Mouse (Mus musculus): ENCODE results near the gene Mettl23.
A peak's percentile ranks its signal among the peaks of the same experiment; 100 is the strongest.
"Not testable (repeated sequence)": the region's sequence is repeated elsewhere in the genome, so short reads cannot be mapped to it uniquely, and the experiment has no call there.

Mettl23 gene

GRCm38 (mm10) chr11:116818722-116819121, 24.4 kb upstream of the Mettl23 start:
- no peak for DNase-seq (ENCODE audit: low spot score in 2 of 2)

- no peak for DNase-seq (ENCODE audit: low spot score in 2 of 2)
Measured at GRCm38 (mm10) chr11:116819932-116820593, 23.0 kb upstream of the Mettl23 start.

- DNase-seq (ENCODE audit: low spot score in 2 of 2), result no peak
Measured at GRCm38 (mm10) chr11:116821057-116821940, 21.8 kb upstream of the Mettl23 start.

- DNase-seq (ENCODE audit: low spot score in 2 of 2), result no peak
Measured at GRCm38 (mm10) chr11:116822215-116822614, 20.9 kb upstream of the Mettl23 start.

- DNase-seq (ENCODE audit: low spot score in 2 of 2), result no peak
Measured at GRCm38 (mm10) chr11:116822626-116823025, 20.5 kb upstream of the Mettl23 start.

GRCm38 (mm10) chr11:116823255-116823654, 19.8 kb upstream of the Mettl23 start:
- no peak for DNase-seq (ENCODE audit: low spot score in 2 of 2)

GRCm38 (mm10) chr11:116823885-116824284, 19.2 kb upstream of the Mettl23 start:
- not testable (repeated sequence) for DNase-seq (ENCODE audit: low spot score in 2 of 2)

GRCm38 (mm10) chr11:116825230-116825629, 17.8 kb upstream of the Mettl23 start:
- DNase-seq (ENCODE audit: low spot score in 2 of 2), result no peak

GRCm38 (mm10) chr11:116826550-116827504, 16.3 kb upstream of the Mettl23 start:
- no peak for DNase-seq (ENCODE audit: low spot score in 2 of 2)

GRCm38 (mm10) chr11:116827534-116828165, 15.4 kb upstream of the Mettl23 start, which contains the start of gene Mxra7:
Gene Mxra7, minus strand, starts transcription at chr11:116828046.
- peak; percentile 62 to 76 for DNase-seq (ENCODE audit: low spot score in 2 of 2)

- no peak for DNase-seq (ENCODE audit: low spot score in 2 of 2)
Measured at GRCm38 (mm10) chr11:116832172-116832685, 10.8 kb upstream of the Mettl23 start.

GRCm38 (mm10) chr11:116834954-116835353, 8.1 kb upstream of the Mettl23 start:
- no peak for DNase-seq (ENCODE audit: low spot score in 2 of 2)

GRCm38 (mm10) chr11:116836283-116836682, 6.8 kb upstream of the Mettl23 start:
- DNase-seq (ENCODE audit: low spot score in 2 of 2), result no peak

- DNase-seq (ENCODE audit: low spot score in 2 of 2), result no peak
Measured at GRCm38 (mm10) chr11:116837441-116837840, 5.6 kb upstream of the Mettl23 start.

- DNase-seq (ENCODE audit: low spot score in 2 of 2), result no peak
Measured at GRCm38 (mm10) chr11:116838936-116839335, 4.1 kb upstream of the Mettl23 start.

GRCm38 (mm10) chr11:116839601-116840000, 3.5 kb upstream of the Mettl23 start:
- DNase-seq (ENCODE audit: low spot score in 2 of 2), result no peak

GRCm38 (mm10) chr11:116840748-116841147, 2.3 kb upstream of the Mettl23 start:
- DNase-seq (ENCODE audit: low spot score in 2 of 2), result no peak

GRCm38 (mm10) chr11:116842531-116843260, 382 bp upstream of the Mettl23 start:
- peak in 1 of 2 experiments; percentile 52 for DNase-seq (ENCODE audit: low spot score in 2 of 2)

GRCm38 (mm10) chr11:116846593-116847181, 3.6 kb downstream of the Mettl23 start:
- DNase-seq (ENCODE audit: low spot score in 2 of 2), result no peak
